Comparison of ENCODE assay signal across 20 mouse cellular contexts in the genomic region with DNA sequence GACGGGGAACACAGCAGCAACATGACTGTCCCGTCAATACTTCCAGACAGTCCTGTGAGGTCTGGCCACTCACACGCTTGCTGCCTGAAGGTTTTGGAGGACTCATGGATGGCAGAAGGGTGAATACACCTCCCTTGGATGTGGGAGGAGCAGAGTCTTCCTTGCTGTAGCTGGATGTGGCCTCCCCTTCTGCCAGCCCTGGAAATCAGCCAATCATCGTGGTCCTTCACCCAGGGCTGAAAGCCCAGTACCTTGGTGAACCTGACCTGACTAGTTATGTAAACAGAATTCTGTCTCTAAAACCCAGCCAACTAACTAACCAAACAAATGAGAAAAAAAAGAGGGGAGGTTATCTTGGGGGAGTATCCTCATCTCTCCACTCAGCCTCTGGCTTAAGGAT.
"Had no signal": no experiment of that assay in that cellular context is flagged by ENCODE, and none has a peak within 500 bp of the region (broad histone marks: within the 10 kb centered on the region; RNA-seq: fewer than 3 reads in every experiment).

No protein-coding gene starts in this region.

- H3K36me3 ChIP-seq: kidney, embryonic 15.5 days; lung, embryonic 15.5 days had no signal

- H3K4me3 ChIP-seq: kidney, embryonic 15.5 days; lung, embryonic 15.5 days had no signal

- H3K9me3 ChIP-seq: kidney, embryonic 15.5 days; lung, embryonic 15.5 days had no signal

- ATAC-seq: liver, postnatal 0 days had no signal

- H3K4me2 ChIP-seq: kidney, embryonic 15.5 days; liver, embryonic 11.5 days; lung, embryonic 15.5 days; midbrain, embryonic 11.5 days had no signal

- H3K27me3 ChIP-seq: kidney, embryonic 15.5 days; lung, embryonic 15.5 days had no signal

- H3K9ac ChIP-seq: kidney, embryonic 15.5 days; liver, embryonic 14.5 days; liver, postnatal 0 days; lung, embryonic 15.5 days had no signal

- DNase-seq: kidney, adult 11 months; kidney, adult 8-10 months; kidney, postnatal 10 days; kidney, postnatal 36 days; layer of hippocampus, postnatal 36 days; liver, postnatal 0 days; lung, postnatal 14 days; lung, postnatal 4 days; midbrain, embryonic 14.5 days; retina, postnatal 1 day; right cerebral cortex, postnatal 25 days; spleen, adult 18-20 months; thymus, adult 2 months; thymus, postnatal 14 days; thymus, postnatal 4 days had no signal

- H3K27ac ChIP-seq: kidney, embryonic 15.5 days; liver, embryonic 14.5 days; lung, embryonic 15.5 days had no signal
